Mouse (Mus musculus): Measurements from ENCODE around the gene Ppp4r1. TPM values are rescaled to one million over a fixed set of nuclear protein-coding genes. Genes with fewer than 3 reads are reported as not detected.

Ppp4r1 gene
- polyA plus RNA-seq, 1 experiment from 2014 or later: 25.0 TPM

- Histone ChIP-seq H3K9me3 (replicated peaks) (no peaks in the 10 kb centered on the region), H3K27me3 (no peaks in the 10 kb centered on the region), H3K36me3 (peaks cover 74% of the 10 kb centered on the region), H3K4me2 (no peak overlapping the region), H3K9ac (no peak overlapping the region), H3K27ac (no peak overlapping the region), H3K4me1 (replicated peaks) (no peaks in the 10 kb centered on the region), H3K4me3 (no peak overlapping the region)
- WGBS: 87% methylated on average over 8 of the region's 8 CpGs
- no peak for ATAC-seq (replicated peaks; ENCODE audit: insufficient number of reproducible peaks, insufficient read depth, low FRiP score, low read depth)
These were observed 31.4 kb downstream of the Ppp4r1 start for GRCm38 (mm10) chr17:65813763-65814162.

DNA sequence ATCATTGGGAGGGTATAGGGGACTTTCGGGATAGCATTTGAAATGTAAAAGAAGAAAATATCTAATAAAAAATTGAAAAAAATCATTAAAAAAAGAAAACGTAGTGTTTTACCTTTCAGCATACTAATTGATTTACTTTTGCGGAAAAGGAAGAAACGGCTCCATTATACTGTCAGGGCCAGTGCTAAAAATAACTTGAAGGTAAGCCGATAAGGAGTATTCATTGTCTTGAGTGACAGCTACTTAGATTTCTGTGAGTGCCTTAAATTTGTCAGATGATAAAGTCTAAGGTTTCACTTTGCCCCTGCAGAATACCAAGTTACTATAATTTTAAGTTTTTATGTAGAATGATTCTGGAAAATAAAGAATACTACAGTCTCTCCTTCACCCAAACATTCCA lies 37.8 kb downstream of the Ppp4r1 start:
- Histone ChIP-seq H3K4me3 (no peak overlapping the region), H3K4me2 (no peak overlapping the region), H3K9me3 (replicated peaks) (no peaks in the 10 kb centered on the region), H3K27ac (no peak overlapping the region), H3K9ac (no peak overlapping the region), H3K27me3 (no peaks in the 10 kb centered on the region), H3K4me1 (replicated peaks) (peaks cover 9% of the 10 kb centered on the region), H3K36me3 (peaks cover 42% of the 10 kb centered on the region)
- no peak for ATAC-seq (replicated peaks; ENCODE audit: insufficient number of reproducible peaks, insufficient read depth, low FRiP score, low read depth)
- WGBS: 51% methylated on average over 5 of the region's 5 CpGs

DNA sequence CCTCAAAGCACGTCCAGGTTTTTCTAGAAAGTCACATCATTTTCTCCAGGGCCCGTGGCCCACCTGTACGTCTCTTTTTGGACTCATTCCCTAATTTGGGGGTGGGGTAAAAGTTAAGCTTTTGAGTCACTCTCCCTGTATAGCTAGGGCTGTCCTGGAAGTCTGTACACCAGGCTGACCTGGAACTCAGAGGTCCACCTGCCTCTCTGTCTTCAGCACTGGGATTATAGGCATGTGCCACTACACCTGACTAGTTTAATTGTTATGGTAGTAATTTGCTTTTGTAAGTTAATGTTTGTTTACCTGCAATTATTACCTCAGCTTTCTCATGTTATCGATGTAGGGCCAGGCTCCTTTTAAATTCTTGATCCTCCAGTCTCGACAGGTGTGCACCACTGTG lies 40.0 kb downstream of the Ppp4r1 start:
- Histone ChIP-seq H3K9ac (no peak overlapping the region), H3K4me2 (no peak overlapping the region), H3K9me3 (replicated peaks) (no peaks in the 10 kb centered on the region), H3K27me3 (no peaks in the 10 kb centered on the region), H3K36me3 (peaks cover 26% of the 10 kb centered on the region; the same call in 1 of the 2 replicates), H3K27ac (no peak overlapping the region), H3K4me1 (replicated peaks) (peaks cover 9% of the 10 kb centered on the region), H3K4me3 (no peak overlapping the region)
- no peak for ATAC-seq (replicated peaks; ENCODE audit: insufficient number of reproducible peaks, insufficient read depth, low FRiP score, low read depth)
- WGBS: 89% methylated on average over 5 of the region's 5 CpGs

DNA sequence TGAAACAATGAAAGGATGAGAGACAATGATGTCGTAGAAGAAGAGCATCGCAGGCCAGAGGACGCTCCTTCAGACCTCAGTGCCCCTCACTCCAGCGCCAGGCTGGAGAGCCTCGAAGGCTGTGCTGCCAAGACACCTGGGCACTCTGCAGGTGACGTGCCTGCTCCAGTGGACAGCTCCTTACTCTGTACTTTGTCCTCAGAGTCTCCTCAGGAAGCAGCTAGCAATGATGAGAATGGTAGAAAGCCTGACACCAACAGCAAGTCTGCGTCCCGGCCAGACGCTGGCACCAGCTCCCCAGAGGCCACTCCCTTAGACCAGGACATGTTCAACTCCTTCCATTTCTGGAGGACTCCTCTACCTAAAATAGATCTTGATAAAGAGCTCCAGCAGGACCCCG lies 41.9 kb downstream of the Ppp4r1 start:
- Histone ChIP-seq H3K4me1 (replicated peaks) (peaks cover 9% of the 10 kb centered on the region), H3K27ac (no peak overlapping the region), H3K4me2 (no peak overlapping the region), H3K27me3 (no peaks in the 10 kb centered on the region), H3K9me3 (replicated peaks) (no peaks in the 10 kb centered on the region), H3K4me3 (no peak overlapping the region), H3K9ac (no peak overlapping the region), H3K36me3 (peaks cover 30% of the 10 kb centered on the region; the same call in 1 of the 2 replicates)
- no peak for ATAC-seq (replicated peaks; ENCODE audit: insufficient number of reproducible peaks, insufficient read depth, low FRiP score, low read depth)
- WGBS: 79% methylated on average over 10 of the region's 10 CpGs

DNA sequence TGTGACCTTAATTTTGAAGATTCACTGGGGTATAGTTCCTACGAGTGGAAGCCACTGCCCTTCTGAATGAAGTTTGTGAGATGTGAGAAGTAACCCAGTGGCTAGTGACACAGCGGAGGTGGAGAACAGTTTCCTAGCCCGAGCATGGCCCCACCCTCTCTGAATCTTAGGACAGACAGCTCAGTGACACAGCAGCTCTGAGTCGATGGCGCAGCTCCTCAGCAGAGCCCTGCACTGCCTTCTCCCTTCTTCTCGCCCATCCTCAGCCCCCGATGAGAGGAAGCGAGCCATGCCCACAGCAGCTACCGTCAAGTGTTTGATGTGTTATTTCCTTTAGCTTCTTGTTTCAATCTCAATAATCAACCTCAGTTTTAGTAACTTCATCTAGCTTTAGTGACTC lies 43.9 kb downstream of the Ppp4r1 start:
- Histone ChIP-seq H3K4me1 (replicated peaks) (no peaks in the 10 kb centered on the region), H3K4me3 (no peak overlapping the region), H3K36me3 (peaks cover 47% of the 10 kb centered on the region), H3K27me3 (no peaks in the 10 kb centered on the region), H3K9me3 (replicated peaks) (no peaks in the 10 kb centered on the region), H3K4me2 (no peak overlapping the region), H3K27ac (no peak overlapping the region), H3K9ac (no peak overlapping the region)
- WGBS: 70% methylated on average over 9 of the region's 9 CpGs
- no peak for ATAC-seq (replicated peaks; ENCODE audit: insufficient number of reproducible peaks, insufficient read depth, low FRiP score, low read depth)

GRCm38 (mm10) chr17:65827119-65827840 lies 44.9 kb downstream of the Ppp4r1 start:
- Histone ChIP-seq H3K9ac (no peak overlapping the region), H3K4me3 (no peak overlapping the region), H3K9me3 (replicated peaks) (no peaks in the 10 kb centered on the region), H3K4me2 (no peak overlapping the region), H3K36me3 (peaks cover 57% of the 10 kb centered on the region), H3K27me3 (no peaks in the 10 kb centered on the region), H3K27ac (no peak overlapping the region), H3K4me1 (replicated peaks) (no peaks in the 10 kb centered on the region)
- WGBS: 81% methylated on average over 16 of the region's 16 CpGs
- no peak for ATAC-seq (replicated peaks; ENCODE audit: insufficient number of reproducible peaks, insufficient read depth, low FRiP score, low read depth)

DNA sequence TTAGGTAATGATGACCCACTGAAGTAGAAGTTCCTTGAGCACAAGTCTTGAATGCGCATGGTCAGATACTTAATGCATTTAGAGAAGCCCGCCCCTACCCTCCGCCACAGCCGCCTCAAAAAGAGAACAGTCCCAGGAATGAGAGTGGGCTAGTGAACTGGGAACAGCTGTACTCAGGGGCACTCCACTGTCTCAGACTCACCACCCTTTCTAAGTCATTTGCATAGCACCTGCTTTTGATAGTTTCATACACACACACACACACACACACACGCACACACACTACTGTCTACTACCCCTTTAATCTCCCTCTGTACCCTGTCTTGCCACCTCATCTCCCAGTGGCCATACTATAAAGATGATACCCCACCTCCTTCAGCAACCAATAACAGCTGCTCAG lies 45.5 kb downstream of the Ppp4r1 start:
- Histone ChIP-seq H3K4me2 (no peak overlapping the region), H3K4me1 (replicated peaks) (no peaks in the 10 kb centered on the region), H3K9me3 (replicated peaks) (no peaks in the 10 kb centered on the region), H3K4me3 (no peak overlapping the region), H3K9ac (no peak overlapping the region), H3K27ac (no peak overlapping the region), H3K27me3 (no peaks in the 10 kb centered on the region), H3K36me3 (peaks cover 61% of the 10 kb centered on the region)
- no peak for ATAC-seq (replicated peaks; ENCODE audit: insufficient number of reproducible peaks, insufficient read depth, low FRiP score, low read depth)
- WGBS: 92% methylated on average over 5 of the region's 5 CpGs

- Histone ChIP-seq H3K9me3 (replicated peaks) (no peaks in the 10 kb centered on the region), H3K9ac (no peak overlapping the region), H3K36me3 (peaks cover 72% of the 10 kb centered on the region), H3K4me1 (replicated peaks) (no peaks in the 10 kb centered on the region), H3K4me2 (no peak overlapping the region), H3K4me3 (no peak overlapping the region), H3K27me3 (no peaks in the 10 kb centered on the region), H3K27ac (no peak overlapping the region)
- no peak for ATAC-seq (replicated peaks; ENCODE audit: insufficient number of reproducible peaks, insufficient read depth, low FRiP score, low read depth)
- WGBS: 89% methylated on average over 11 of the region's 11 CpGs
These were observed 46.6 kb downstream of the Ppp4r1 start for GRCm38 (mm10) chr17:65828951-65829350.

- Histone ChIP-seq H3K4me3 (no peak overlapping the region), H3K4me2 (no peak overlapping the region), H3K27me3 (no peaks in the 10 kb centered on the region), H3K9me3 (replicated peaks) (no peaks in the 10 kb centered on the region), H3K36me3 (peaks cover 68% of the 10 kb centered on the region), H3K9ac (no peak overlapping the region), H3K27ac (no peak overlapping the region), H3K4me1 (replicated peaks) (no peaks in the 10 kb centered on the region)
- peak; percentile 35; the same call in 1 of the 2 replicates for ATAC-seq (replicated peaks; ENCODE audit: insufficient number of reproducible peaks, insufficient read depth, low FRiP score, low read depth)
- 92% methylated on average over 13 of the region's 13 CpGs for WGBS
These were observed 48.0 kb downstream of the Ppp4r1 start for GRCm38 (mm10) chr17:65830216-65830863.

- Histone ChIP-seq H3K4me1 (replicated peaks) (no peaks in the 10 kb centered on the region), H3K27me3 (no peaks in the 10 kb centered on the region), H3K9ac (no peak overlapping the region), H3K9me3 (replicated peaks) (no peaks in the 10 kb centered on the region), H3K4me2 (no peak overlapping the region), H3K27ac (no peak overlapping the region), H3K36me3 (peaks cover 89% of the 10 kb centered on the region), H3K4me3 (no peak overlapping the region)
- no peak for ATAC-seq (replicated peaks; ENCODE audit: insufficient number of reproducible peaks, insufficient read depth, low FRiP score, low read depth)
- 83% methylated on average over 3 of the region's 3 CpGs for WGBS
These were observed 51.5 kb downstream of the Ppp4r1 start for GRCm38 (mm10) chr17:65833891-65834290.

GRCm38 (mm10) chr17:65836746-65837145 lies 54.4 kb downstream of the Ppp4r1 start:
- no peak overlapping the region for H3K4me3 ChIP-seq
- no peak overlapping the region for H3K4me2 ChIP-seq
- no peaks in the 10 kb centered on the region for H3K9me3 ChIP-seq (replicated peaks)
- no peaks in the 10 kb centered on the region for H3K4me1 ChIP-seq (replicated peaks)
- ATAC-seq (replicated peaks; ENCODE audit: insufficient number of reproducible peaks, insufficient read depth, low FRiP score, low read depth): no peak
- 92% methylated on average over 3 of the region's 3 CpGs for WGBS
- no peak overlapping the region for H3K9ac ChIP-seq
- H3K27ac ChIP-seq: no peak overlapping the region
- H3K36me3 ChIP-seq: peaks cover 88% of the 10 kb centered on the region
- H3K27me3 ChIP-seq: no peaks in the 10 kb centered on the region
